Mouse (Mus musculus) testis, adult 2 months (tissue): Measurements from ENCODE around the gene Cenpb.

Experiments
- CTCF ChIP-seq: fragments of 200-500 bp; IDR thresholded peaks from 2 replicates; pipeline ENCODE4 v1.5.1; 2012; ENCODE audit warnings: low read depth, mild to moderate bottlenecking, inconsistent platforms, low read length, moderate library complexity; ENCODE audit not compliant: control insufficient read depth, insufficient read depth, insufficient replicate concordance
- POLR2A ChIP-seq: fragments of 200-500 bp; IDR thresholded peaks from 2 replicates; pipeline ENCODE4 v1.6.1; 2012; ENCODE audit warnings: low read depth, mild to moderate bottlenecking, inconsistent platforms, low read length, moderate library complexity; ENCODE audit not compliant: control insufficient read depth

GRCm38 (mm10) chr2:131196606-131197316 lies 16.9 kb upstream of the Cenpb start:
- no peak for TF ChIP-seq CTCF
- no peak for TF ChIP-seq POLR2A
